Mouse (Mus musculus): Measurements from ENCODE around the gene Tmem94. TPM values are rescaled to one million over a fixed set of nuclear protein-coding genes. Genes with fewer than 3 reads are reported as not detected.

The Tmem94 gene
- 71.8 TPM for total RNA-seq (2023)

DNA sequence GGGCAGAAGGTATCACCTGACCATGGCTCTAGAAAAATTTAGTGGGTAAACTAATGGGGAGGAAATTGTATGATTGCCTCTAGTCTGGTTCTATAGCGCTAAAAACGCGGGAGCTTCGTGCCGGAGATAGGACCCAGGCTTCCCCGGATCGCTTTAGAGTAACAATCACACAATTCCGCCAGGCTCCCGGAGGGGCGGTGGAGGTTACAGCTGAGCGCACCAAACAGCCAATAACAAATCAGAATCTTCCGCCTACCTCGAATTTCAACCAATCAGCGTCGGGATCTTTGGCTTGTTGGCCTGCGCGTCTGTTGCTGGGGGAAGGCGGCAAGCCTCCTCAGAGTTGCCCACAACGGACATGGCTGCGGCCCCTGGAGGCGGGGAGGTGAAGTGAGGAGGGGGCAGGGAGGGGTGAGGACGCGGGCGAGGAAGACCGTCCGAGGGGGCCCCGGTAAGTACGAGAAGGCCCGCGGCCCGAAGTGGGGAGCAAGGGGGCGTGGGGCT lies at the start of gene Tmem94:
Tmem94 (plus strand) TSS at position 331 of the 504 bp plus-strand sequence.

GRCm38 (mm10) chr11:115813507-115814296 lies 48.5 kb downstream of the Tmem94 start, which contains the start of gene Caskin2:
Gene Caskin2 (minus strand): TSS chr11:115813639.

DNA sequence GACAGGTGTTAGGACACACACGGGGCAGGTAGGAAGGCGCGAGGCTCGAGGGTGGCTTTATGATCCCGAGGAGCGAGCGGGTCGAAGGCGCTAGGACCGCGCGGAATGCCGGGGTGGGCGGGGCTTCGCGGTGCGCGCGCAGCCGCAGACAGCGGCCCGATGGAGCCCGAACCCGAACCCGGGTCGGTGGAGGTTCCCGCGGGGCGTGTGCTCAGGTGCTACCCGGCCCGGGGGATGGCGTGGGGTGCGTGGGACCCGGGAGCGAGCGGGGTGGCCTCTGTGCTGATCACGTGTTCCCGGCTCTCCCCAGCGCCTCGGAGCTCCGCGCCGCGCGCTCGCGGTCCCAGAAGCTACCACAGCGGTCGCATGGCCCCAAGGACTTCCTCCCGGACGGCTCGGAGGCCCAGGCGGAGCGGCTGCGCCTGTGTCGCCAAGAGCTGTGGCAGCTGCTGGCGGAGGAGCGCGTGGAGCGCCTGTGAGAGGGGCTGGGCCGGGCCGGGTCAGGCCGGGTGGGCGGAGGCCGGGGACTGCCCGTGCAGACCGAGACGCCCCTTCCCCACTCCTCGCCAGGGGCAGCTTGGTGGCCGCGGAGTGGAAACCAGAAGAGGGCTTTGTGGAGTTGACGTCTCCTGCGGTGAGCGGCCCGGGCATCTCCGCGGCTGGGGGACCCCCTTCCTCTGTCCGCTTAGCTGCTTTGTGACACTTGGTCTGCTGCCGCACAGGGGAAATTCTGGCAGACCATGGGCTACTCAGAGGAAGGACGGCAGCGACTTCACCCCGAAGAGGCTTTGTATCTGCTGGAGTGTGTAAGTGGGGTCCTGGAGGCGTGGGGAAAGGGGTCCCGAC lies 49.6 kb downstream of the Tmem94 start, which contains the start of gene Tsen54:
Tsen54 (plus strand) TSS at position 120 of the 846 bp plus-strand sequence.

DNA sequence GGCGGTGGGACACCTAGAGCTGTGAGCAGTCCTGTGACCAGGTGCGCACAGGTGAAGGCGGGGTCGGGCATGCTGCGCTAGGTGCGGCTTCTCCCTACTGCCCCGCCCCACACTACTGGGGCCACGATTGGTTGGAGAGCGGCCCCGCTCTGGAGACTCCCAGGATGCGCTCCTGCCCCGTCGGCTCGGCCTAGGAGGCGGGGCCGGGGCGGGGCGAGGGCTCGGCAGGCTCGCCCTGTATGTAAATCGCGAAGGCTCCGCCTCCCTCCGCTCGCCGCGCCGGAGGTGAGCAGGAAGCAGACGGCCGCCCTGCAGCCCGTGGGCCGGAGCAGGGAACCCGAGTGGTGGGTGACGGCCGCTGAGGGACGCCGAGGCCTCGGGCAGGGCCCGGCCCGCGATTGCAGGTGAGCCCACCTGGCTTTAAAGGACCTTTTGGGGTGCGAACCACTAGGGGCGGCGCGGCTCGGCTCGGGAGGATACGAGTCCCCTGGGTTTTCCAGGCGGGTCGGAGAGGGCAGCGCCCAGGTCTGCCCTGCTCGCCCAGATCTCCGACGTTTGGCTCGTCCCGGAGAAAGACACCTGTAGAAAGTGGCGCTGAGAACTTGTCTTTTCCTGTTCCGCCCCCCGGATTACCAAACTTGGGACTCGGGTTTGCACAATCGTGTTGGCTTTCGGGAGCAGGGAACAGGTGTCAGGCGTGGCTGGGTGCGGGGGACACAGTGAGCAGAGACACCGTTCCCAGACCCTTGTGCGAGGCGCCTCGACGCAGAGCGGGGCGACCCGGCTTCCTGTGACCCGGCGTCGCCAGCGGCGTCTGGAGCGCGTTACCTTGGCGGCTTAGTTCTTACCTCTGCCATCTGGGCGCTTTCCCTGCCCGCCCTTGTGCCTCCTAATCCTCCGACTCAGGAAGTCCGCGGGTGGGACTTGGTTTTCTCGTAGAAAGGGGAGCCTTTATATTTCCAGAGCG lies 58.8 kb downstream of the Tmem94 start, which contains the start of gene Llgl2:
Llgl2 (plus strand) TSS at position 276 of the 967 bp plus-strand sequence.

Other genes with a start within 250 kb of the Tmem94 start
- 212 TPM for gene Sumo2, start 229.2 kb upstream of the Tmem94 start, total RNA-seq (2023)
- 61.5 TPM for gene Nup85, start 201.0 kb upstream of the Tmem94 start, total RNA-seq (2023)
- 23.9 TPM for gene Mrps7, start 161.5 kb upstream of the Tmem94 start, total RNA-seq (2023)
- 117 TPM for gene Gga3, start 161.4 kb upstream of the Tmem94 start, total RNA-seq (2023)
- gene Mif4gd, start 152.5 kb upstream of the Tmem94 start, total RNA-seq (2023): 79.5 TPM
- gene Slc25a19, start 137.1 kb upstream of the Tmem94 start, total RNA-seq (2023): 49.7 TPM
- 156 TPM for gene Grb2, start 56.8 kb upstream of the Tmem94 start, total RNA-seq (2023)
- gene Caskin2, start 48.2 kb downstream of the Tmem94 start, total RNA-seq (2023): 2.3 TPM
- 18.7 TPM for gene Tsen54, start 49.3 kb downstream of the Tmem94 start, total RNA-seq (2023)
- 25.2 TPM for gene Llgl2, start 58.6 kb downstream of the Tmem94 start, total RNA-seq (2023)
- gene Myo15b, start 93.0 kb downstream of the Tmem94 start, total RNA-seq (2023): not detected
- gene Smim5, start 134.5 kb downstream of the Tmem94 start, total RNA-seq (2023): not detected
- gene Smim6, start 146.6 kb downstream of the Tmem94 start, total RNA-seq (2023): not detected
- 33.5 TPM for gene Sap30bp, start 167.8 kb downstream of the Tmem94 start, total RNA-seq (2023)
- 20.7 TPM for gene Recql5, start 168.0 kb downstream of the Tmem94 start, total RNA-seq (2023)
- 0.59 TPM for gene Itgb4, start 209.3 kb downstream of the Tmem94 start, total RNA-seq (2023)
- 15.2 TPM for gene Galk1, start 247.3 kb downstream of the Tmem94 start, total RNA-seq (2023)

Measured in CD4-positive naive resting alpha-beta T cell, adult 57 days (primary cell).